Mouse (Mus musculus): ENCODE data around the gene Arhgdia.

GRCm38 (mm10) chr11:120615606-120616203 lies 34.3 kb upstream of the Arhgdia start:
- no peak for TF ChIP-seq ZC3H11A (IDR thresholded peaks at IDR 0.05; ENCODE audit: borderline replicate concordance, low read depth, low read length)
- TF ChIP-seq HCFC1 (IDR thresholded peaks at IDR 0.05; ENCODE audit: borderline replicate concordance, insufficient read depth, low read length), result no peak
- TF ChIP-seq MAFK (IDR thresholded peaks at IDR 0.05; ENCODE audit: insufficient read depth, low read depth, low read length), result no peak
- no peak for TF ChIP-seq CHD2 (IDR thresholded peaks at IDR 0.05; ENCODE audit: low read depth, low read length)

Data from ES-E14 (cell line).